Mouse (Mus musculus): ENCODE data around the gene Cacng6.

DNA sequence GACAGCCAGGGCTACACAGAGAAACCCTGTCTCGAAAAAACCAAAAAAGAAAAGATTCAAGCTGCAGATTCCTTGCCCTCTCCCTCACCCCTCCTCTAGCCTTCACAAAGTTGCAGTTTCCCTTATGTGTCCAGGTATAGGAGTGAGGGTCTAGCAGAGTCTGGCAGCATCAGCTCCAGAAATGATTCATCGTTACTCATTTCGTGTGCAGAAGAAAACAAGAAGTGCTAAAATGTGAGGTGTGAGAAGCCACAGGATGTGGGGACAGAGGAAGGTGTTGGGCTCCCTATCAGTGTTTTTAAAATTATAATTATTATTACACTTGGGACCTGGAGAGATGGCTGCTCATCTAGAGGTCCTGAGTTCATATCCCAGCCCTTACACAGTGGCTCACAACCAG, 20.7 kb downstream of the Cacng6 start:
- TF ChIP-seq CTCF (IDR thresholded peaks at IDR 0.05; ENCODE audit: borderline replicate concordance, extremely low read depth, insufficient read depth, insufficient read length) (no peak), POLR2A (IDR thresholded peaks at IDR 0.05; ENCODE audit: borderline replicate concordance, extremely low read depth, insufficient read depth, insufficient read length, poor library complexity, severe bottlenecking) (no peak)
